Mouse (Mus musculus): ENCODE results near the gene Fam19a1. TPM values are rescaled to one million over a fixed set of nuclear protein-coding genes. Genes with fewer than 3 reads are reported as not detected.

Fam19a1 gene
- polyA plus RNA-seq, 1 experiment from 2014 or later, result 46.4 TPM

- under 1% methylated on average over 32 of the region's 32 CpGs for WGBS
- no peaks in the 10 kb centered on the region for H3K36me3 ChIP-seq (ENCODE audit: control insufficient read depth, insufficient read depth, low read length)
- H3K9me3 ChIP-seq (ENCODE audit: control insufficient read depth, low read length), result no peaks in the 10 kb centered on the region
- peaks cover 14% of the 10 kb centered on the region for H3K4me1 ChIP-seq (ENCODE audit: control insufficient read depth, insufficient read depth, low read length)
- H3K4me3 ChIP-seq (ENCODE audit: low read depth, low read length), result peak overlapping the region; percentile 45
- peak; percentile 79 for ATAC-seq (ENCODE audit: low read depth)
- H3K27ac ChIP-seq (ENCODE audit: low read depth, low read length), result peak overlapping the region; percentile 63
- H3K4me2 ChIP-seq (ENCODE audit: low read depth, low read length), result peak overlapping the region; percentile 79
- H3K9ac ChIP-seq (replicated peaks; ENCODE audit: low read depth, low read length), result peak overlapping the region; percentile 57
- H3K27me3 ChIP-seq (ENCODE audit: control insufficient read depth, insufficient read depth, low read length), result no peaks in the 10 kb centered on the region
Observed at GRCm38 (mm10) chr6:96116534-96117272, 3.7 kb downstream of the Fam19a1 start.

- Histone ChIP-seq H3K9me3 (ENCODE audit: control insufficient read depth, low read length) (no peaks in the 10 kb centered on the region), H3K4me1 (ENCODE audit: control insufficient read depth, insufficient read depth, low read length) (no peaks in the 10 kb centered on the region), H3K27me3 (ENCODE audit: control insufficient read depth, insufficient read depth, low read length) (no peaks in the 10 kb centered on the region), H3K9ac (replicated peaks; ENCODE audit: low read depth, low read length) (no peak overlapping the region), H3K4me3 (ENCODE audit: low read depth, low read length) (no peak overlapping the region), H3K4me2 (ENCODE audit: low read depth, low read length) (no peak overlapping the region), H3K27ac (ENCODE audit: low read depth, low read length) (no peak overlapping the region), H3K36me3 (ENCODE audit: control insufficient read depth, insufficient read depth, low read length) (no peaks in the 10 kb centered on the region)
- 94% methylated on average over 1 of the region's 1 CpGs for WGBS
- no peak for ATAC-seq (ENCODE audit: low read depth)
Observed at GRCm38 (mm10) chr6:96143326-96143725, 30.4 kb downstream of the Fam19a1 start.

DNA sequence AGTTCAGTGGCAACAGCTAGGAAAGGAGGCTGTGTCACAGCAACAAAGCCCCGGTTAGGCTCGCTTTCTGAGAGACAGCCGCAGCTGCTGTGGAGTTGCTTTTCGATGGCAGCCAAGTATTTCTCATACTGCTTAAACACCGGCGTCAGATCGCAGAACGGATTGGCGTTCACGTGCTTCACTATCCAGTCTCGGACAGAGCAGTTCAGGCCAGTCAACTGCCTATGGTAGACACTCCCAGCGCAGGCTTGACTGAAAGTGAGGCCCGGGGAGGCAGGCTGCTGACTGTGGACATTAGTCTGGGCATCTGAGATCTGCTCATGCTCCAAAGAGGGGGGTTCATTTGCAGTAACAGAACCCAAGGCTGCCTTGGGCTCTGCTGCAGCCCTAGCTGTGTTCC is 52.4 kb downstream of the Fam19a1 start:
- Histone ChIP-seq H3K9me3 (ENCODE audit: control insufficient read depth, low read length) (no peaks in the 10 kb centered on the region), H3K36me3 (ENCODE audit: control insufficient read depth, insufficient read depth, low read length) (no peaks in the 10 kb centered on the region), H3K27me3 (ENCODE audit: control insufficient read depth, insufficient read depth, low read length) (no peaks in the 10 kb centered on the region), H3K4me3 (ENCODE audit: low read depth, low read length) (no peak overlapping the region), H3K9ac (replicated peaks; ENCODE audit: low read depth, low read length) (no peak overlapping the region), H3K4me2 (ENCODE audit: low read depth, low read length) (no peak overlapping the region), H3K27ac (ENCODE audit: low read depth, low read length) (no peak overlapping the region), H3K4me1 (ENCODE audit: control insufficient read depth, insufficient read depth, low read length) (no peaks in the 10 kb centered on the region)
- WGBS, result 92% methylated on average over 13 of the region's 13 CpGs
- no peak for ATAC-seq (ENCODE audit: low read depth)

GRCm38 (mm10) chr6:96165818-96166379 is 52.9 kb downstream of the Fam19a1 start, which contains the start of gene 1700123L14Rik:
Gene 1700123L14Rik (minus strand): TSS chr6:96166243.
- H3K9me3 ChIP-seq (ENCODE audit: control insufficient read depth, low read length), result no peaks in the 10 kb centered on the region
- H3K4me2 ChIP-seq (ENCODE audit: low read depth, low read length), result no peak within 1 kb of the TSS
- H3K4me1 ChIP-seq (ENCODE audit: control insufficient read depth, insufficient read depth, low read length), result no peaks in the 10 kb centered on the region
- no peak for ATAC-seq (ENCODE audit: low read depth)
- H3K27ac ChIP-seq (ENCODE audit: low read depth, low read length), result no peak within 1 kb of the TSS
- H3K36me3 ChIP-seq (ENCODE audit: control insufficient read depth, insufficient read depth, low read length), result no peaks in the 10 kb centered on the region
- no peaks in the 10 kb centered on the region for H3K27me3 ChIP-seq (ENCODE audit: control insufficient read depth, insufficient read depth, low read length)
- H3K4me3 ChIP-seq (ENCODE audit: low read depth, low read length), result no peak within 1 kb of the TSS
- WGBS, result 90% methylated on average over 18 of the region's 18 CpGs
- H3K9ac ChIP-seq (replicated peaks; ENCODE audit: low read depth, low read length), result no peak within 1 kb of the TSS

GRCm38 (mm10) chr6:96167031-96167430 is 54.1 kb downstream of the Fam19a1 start:
- Histone ChIP-seq H3K9me3 (ENCODE audit: control insufficient read depth, low read length) (no peaks in the 10 kb centered on the region), H3K27ac (ENCODE audit: low read depth, low read length) (no peak overlapping the region), H3K4me2 (ENCODE audit: low read depth, low read length) (no peak overlapping the region), H3K4me1 (ENCODE audit: control insufficient read depth, insufficient read depth, low read length) (no peaks in the 10 kb centered on the region), H3K9ac (replicated peaks; ENCODE audit: low read depth, low read length) (no peak overlapping the region), H3K4me3 (ENCODE audit: low read depth, low read length) (no peak overlapping the region), H3K36me3 (ENCODE audit: control insufficient read depth, insufficient read depth, low read length) (no peaks in the 10 kb centered on the region), H3K27me3 (ENCODE audit: control insufficient read depth, insufficient read depth, low read length) (no peaks in the 10 kb centered on the region)
- ATAC-seq (ENCODE audit: low read depth), result no peak

DNA sequence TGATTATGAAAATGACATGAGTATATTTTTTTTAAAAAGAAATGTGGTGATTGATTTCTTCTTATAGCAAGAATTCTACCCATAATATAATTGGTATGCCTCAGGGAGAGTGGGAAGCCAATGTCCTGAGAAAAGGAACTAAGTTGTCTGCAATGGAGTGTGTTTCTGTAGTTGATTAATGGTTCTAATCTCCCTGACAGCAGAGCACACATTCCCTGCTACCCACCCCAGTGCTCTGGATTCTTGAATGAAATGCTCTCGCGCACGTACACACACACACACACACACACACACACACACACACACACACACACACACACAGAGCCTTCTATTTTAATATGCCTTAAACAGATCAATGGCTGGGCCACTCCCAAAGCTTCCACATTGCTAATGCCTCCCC is 60.7 kb downstream of the Fam19a1 start:
- 76% methylated on average over 3 of the region's 3 CpGs for whole genome bisulfite sequencing
- H3K9me3 ChIP-seq (ENCODE audit: control insufficient read depth, low read length), result no peaks in the 10 kb centered on the region
- no peaks in the 10 kb centered on the region for H3K27me3 ChIP-seq (ENCODE audit: control insufficient read depth, insufficient read depth, low read length)
- ATAC-seq (ENCODE audit: low read depth), result no peak
- H3K27ac ChIP-seq (ENCODE audit: low read depth, low read length), result no peak overlapping the region
- H3K4me3 ChIP-seq (ENCODE audit: low read depth, low read length), result no peak overlapping the region
- H3K36me3 ChIP-seq (ENCODE audit: control insufficient read depth, insufficient read depth, low read length), result no peaks in the 10 kb centered on the region
- no peak overlapping the region for H3K4me2 ChIP-seq (ENCODE audit: low read depth, low read length)
- H3K9ac ChIP-seq (replicated peaks; ENCODE audit: low read depth, low read length), result no peak overlapping the region
- no peaks in the 10 kb centered on the region for H3K4me1 ChIP-seq (ENCODE audit: control insufficient read depth, insufficient read depth, low read length)

- H3K36me3 ChIP-seq (ENCODE audit: control insufficient read depth, insufficient read depth, low read length), result no peaks in the 10 kb centered on the region
- ATAC-seq (ENCODE audit: low read depth), result no peak
- no peaks in the 10 kb centered on the region for H3K9me3 ChIP-seq (ENCODE audit: control insufficient read depth, low read length)
Observed at GRCm38 (mm10) chr6:96178530-96178929, 65.6 kb downstream of the Fam19a1 start.

DNA sequence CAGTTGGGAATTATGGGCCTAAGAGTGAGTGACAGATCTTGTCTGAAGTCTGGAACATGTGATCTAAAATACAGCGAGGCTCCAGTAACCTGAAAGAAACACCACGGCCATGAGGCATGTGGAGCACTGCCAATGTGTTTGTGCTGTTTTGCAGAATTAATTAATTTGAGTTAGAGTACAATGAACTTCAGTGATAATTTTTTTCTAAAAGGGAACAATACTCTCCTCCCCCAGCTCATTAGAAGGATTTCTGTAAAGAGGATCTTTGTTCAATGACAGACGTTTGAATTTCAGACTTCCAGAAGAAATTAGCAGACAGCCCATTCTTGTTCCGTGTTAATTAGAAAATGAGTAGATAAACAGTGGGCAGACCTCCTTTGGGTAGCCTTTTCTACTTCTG is 70.4 kb downstream of the Fam19a1 start:
- ATAC-seq (ENCODE audit: low read depth), result no peak
- Histone ChIP-seq H3K4me3 (ENCODE audit: low read depth, low read length) (no peak overlapping the region), H3K9me3 (ENCODE audit: control insufficient read depth, low read length) (no peaks in the 10 kb centered on the region), H3K4me2 (ENCODE audit: low read depth, low read length) (no peak overlapping the region), H3K27ac (ENCODE audit: low read depth, low read length) (no peak overlapping the region), H3K36me3 (ENCODE audit: control insufficient read depth, insufficient read depth, low read length) (no peaks in the 10 kb centered on the region), H3K27me3 (ENCODE audit: control insufficient read depth, insufficient read depth, low read length) (no peaks in the 10 kb centered on the region), H3K9ac (replicated peaks; ENCODE audit: low read depth, low read length) (no peak overlapping the region), H3K4me1 (ENCODE audit: control insufficient read depth, insufficient read depth, low read length) (no peaks in the 10 kb centered on the region)
- WGBS, result 61% methylated on average over 4 of the region's 4 CpGs

More at GRCm38 (mm10) chr6:96178530-96178929, 65.6 kb downstream of the Fam19a1 start:
- Histone ChIP-seq H3K9ac (replicated peaks; ENCODE audit: low read depth, low read length) (no peak overlapping the region), H3K27ac (ENCODE audit: low read depth, low read length) (no peak overlapping the region), H3K27me3 (ENCODE audit: control insufficient read depth, insufficient read depth, low read length) (no peaks in the 10 kb centered on the region), H3K4me3 (ENCODE audit: low read depth, low read length) (no peak overlapping the region), H3K4me2 (ENCODE audit: low read depth, low read length) (no peak overlapping the region), H3K4me1 (ENCODE audit: control insufficient read depth, insufficient read depth, low read length) (no peaks in the 10 kb centered on the region)

- ATAC-seq (ENCODE audit: low read depth), result no peak
- WGBS, result 79% methylated on average over 2 of the region's 2 CpGs
- H3K9ac ChIP-seq (replicated peaks; ENCODE audit: low read depth, low read length), result no peak overlapping the region
Observed at GRCm38 (mm10) chr6:96186517-96186916, 73.6 kb downstream of the Fam19a1 start.

More at GRCm38 (mm10) chr6:96186517-96186916, 73.6 kb downstream of the Fam19a1 start:
- Histone ChIP-seq H3K27me3 (ENCODE audit: control insufficient read depth, insufficient read depth, low read length) (no peaks in the 10 kb centered on the region), H3K27ac (ENCODE audit: low read depth, low read length) (no peak overlapping the region), H3K4me3 (ENCODE audit: low read depth, low read length) (no peak overlapping the region), H3K4me2 (ENCODE audit: low read depth, low read length) (no peak overlapping the region), H3K9me3 (ENCODE audit: control insufficient read depth, low read length) (no peaks in the 10 kb centered on the region), H3K36me3 (ENCODE audit: control insufficient read depth, insufficient read depth, low read length) (no peaks in the 10 kb centered on the region), H3K4me1 (ENCODE audit: control insufficient read depth, insufficient read depth, low read length) (no peaks in the 10 kb centered on the region)
